Mouse (Mus musculus): ENCODE data around the gene Hnrnpf.

Gene Hnrnpf

GRCm38 (mm10) chr6:117891369-117892160 is 8.6 kb upstream of the Hnrnpf start:
- DNase-seq (ENCODE audit: low spot score) = no peak

GRCm38 (mm10) chr6:117892386-117892785 is 7.7 kb upstream of the Hnrnpf start:
- DNase-seq (ENCODE audit: low spot score) = no peak

- no peak for DNase-seq (ENCODE audit: low spot score)
Measured at GRCm38 (mm10) chr6:117893435-117893834, 6.7 kb upstream of the Hnrnpf start.

- no peak for DNase-seq (ENCODE audit: low spot score)
Measured at GRCm38 (mm10) chr6:117897800-117898199, 2.3 kb upstream of the Hnrnpf start.

DNA sequence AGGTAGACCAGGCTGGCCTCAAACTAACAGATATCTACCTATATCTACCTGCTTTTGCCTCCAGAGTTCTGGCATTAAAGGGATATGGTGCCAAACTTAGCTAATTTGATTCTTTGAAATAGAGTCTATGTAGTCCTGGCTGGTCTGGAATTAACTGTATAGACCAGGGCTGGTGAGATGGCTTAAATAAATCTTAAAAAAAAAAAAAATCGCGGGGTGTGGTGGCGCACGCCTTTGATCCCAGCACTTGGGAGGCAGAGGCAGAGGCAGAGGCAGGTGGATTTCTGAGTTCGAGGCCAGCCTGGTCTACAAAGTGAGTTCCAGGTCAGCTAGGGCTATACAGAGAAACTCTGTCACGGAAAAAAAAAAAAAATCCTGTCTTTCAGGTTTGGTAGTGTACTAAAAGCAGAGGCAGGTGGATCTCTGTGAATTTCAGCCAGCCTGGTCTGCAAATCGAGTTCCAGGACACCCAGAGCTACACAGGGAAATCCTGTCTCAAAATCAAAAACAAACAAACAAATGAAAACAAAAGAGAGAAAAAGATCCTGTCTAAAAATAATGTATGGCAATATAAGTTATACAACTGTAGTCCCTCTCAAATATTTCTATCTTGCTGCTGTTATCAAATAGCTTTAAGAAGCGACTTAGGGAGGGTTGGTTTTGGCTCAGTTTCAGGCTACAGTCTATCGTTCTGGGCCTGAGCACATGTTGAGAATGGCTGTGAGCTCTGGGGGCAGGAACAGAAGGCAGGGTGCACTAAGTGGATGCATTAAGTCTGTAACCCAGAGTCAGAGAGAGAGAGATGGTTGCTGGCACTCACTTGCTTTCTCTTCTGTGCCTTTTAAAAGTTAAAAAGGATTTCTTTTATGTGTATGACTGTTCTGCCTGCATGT is 1.6 kb downstream of the Hnrnpf start:
- DNase-seq (ENCODE audit: low spot score) = no peak

DNA sequence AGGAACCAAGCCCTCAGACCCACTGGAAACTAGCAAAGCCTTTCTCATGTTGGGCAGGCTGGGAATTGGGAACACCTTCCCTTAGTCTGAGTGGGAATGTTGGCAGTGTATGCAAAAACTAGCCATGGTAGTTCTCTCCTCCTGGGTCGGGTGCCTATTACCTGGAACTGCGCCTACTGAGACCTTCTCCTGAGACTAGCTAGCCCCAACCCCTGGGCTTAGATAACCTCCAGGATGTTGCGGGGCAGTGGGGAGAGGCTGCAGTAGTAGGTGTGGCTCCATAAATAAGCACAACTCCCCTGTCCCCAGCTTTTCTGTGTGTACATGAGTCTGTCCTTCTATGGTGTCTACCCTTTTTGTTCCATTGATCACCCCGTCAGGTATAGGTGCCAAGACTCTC is 2.4 kb downstream of the Hnrnpf start:
- no peak for DNase-seq (ENCODE audit: low spot score)

- no peak for DNase-seq (ENCODE audit: low spot score)
Measured at GRCm38 (mm10) chr6:117903836-117904235, 3.7 kb downstream of the Hnrnpf start.

GRCm38 (mm10) chr6:117905260-117905930 is 5.3 kb downstream of the Hnrnpf start:
- no peak for DNase-seq (ENCODE audit: low spot score)

DNA sequence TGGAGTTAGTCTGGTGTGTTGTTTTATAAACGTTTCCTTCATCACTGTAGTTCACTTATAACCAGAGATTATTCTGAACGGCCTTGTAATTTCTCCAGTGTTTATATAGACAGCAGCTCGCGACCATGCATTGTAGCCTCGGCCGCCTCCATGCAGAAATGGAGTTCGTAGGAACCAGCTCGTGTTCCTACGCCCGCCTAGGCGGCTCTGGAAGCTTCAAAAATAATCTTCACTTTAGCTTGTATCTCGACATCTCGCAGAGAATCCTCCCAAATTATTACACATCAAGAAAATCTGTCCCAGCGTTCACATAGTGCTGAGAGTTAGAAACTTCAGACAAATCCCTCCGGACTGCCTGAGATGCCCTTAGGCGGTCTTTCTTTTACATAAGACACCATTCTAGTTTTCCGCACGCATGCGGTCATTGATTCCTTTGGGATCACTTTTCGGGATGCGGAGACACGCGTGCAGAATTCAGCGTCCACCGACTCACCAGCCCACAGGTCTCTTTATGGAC is 5.9 kb downstream of the Hnrnpf start:
- DNase-seq (ENCODE audit: low spot score) = peak; percentile 64

DNA sequence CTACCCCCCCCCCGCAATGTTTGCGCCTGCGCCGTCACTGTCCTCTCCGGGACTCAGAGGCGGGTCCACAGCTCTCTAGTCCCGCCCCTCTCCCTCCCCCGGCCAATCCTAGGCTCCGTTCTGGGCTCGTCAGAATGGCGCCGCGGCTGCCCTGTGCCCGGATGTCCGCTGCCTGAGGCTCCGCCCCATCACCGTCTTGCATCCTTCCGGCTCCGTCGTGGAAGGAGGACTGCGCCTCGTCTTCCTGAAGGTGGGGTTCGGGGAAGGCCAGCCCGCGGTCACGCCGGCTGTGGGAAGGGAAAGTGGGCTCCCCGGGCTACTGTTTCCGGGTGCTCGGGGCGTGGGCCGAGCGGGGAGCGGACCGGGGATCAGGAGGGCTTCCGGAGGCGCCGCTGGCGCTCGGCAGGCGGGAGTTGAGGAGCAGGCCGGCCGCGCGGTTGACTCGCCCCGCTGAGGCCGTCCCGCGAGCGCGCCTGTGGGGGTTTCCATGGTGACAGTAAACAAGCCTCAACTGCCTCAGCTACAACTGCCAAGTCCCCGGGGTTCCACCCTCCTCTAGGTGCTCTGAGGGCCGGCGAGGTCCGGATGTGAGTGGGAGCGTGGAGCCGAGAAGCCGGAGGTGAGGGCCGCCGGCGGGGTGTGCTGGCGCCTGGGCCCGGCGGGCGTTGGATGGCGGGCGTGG is 6.6 kb downstream of the Hnrnpf start:
- peak; percentile 84 for DNase-seq (ENCODE audit: low spot score)

DNA sequence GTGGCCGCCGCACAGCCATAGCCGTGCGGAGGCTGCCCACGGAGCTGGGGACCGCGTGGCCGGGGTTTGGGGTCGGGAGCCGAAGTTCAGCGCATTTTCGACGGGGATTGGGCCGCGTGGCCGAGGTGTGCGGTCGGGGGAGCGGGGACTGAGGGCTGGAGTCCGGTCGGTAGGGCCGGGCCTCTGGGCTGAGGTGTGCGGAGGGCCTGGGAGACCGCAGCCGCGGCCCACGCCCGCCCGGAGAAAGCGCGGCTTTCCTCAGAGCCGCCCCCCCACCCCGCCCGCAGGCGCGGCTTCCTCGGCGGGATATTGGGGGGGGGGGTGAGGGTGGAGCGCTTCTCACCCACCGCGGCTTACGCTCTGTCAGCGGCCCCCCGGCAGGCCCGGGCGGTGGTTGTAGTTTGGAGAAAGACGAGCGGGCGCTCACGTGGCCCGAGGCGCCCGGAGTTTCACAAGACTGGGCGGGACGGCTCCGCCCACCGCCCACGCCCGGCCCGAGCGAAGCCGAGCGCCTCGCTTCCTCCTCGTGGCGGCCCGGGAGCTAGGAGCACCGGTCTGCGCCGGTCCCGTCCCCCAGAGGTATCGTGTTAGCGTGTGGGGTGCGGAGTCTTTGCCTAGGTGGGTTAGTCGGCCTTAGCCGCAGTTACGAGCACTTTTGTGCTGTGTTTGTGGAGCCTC is 7.3 kb downstream of the Hnrnpf start:
- DNase-seq (ENCODE audit: low spot score) = no peak

DNA sequence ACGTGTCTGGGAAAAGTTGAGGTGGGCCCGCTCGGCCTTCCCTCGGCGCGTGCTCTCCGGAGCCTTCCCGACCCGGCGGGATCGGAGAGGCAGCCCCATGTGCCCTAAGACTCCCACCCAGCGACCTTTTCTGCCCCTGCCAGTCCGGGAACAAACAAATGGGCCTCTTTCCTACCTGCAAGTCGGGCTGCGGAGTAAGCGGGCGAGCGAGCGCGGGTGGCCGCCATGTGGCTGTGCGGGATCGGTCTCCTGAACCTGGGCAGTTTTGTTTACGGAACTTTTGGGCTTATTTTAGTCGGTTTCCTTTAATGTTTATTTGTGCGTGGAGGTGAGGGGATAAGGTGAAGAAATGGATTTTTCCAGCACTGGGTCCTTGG is 7.8 kb downstream of the Hnrnpf start:
- no peak for DNase-seq (ENCODE audit: low spot score)

DNA sequence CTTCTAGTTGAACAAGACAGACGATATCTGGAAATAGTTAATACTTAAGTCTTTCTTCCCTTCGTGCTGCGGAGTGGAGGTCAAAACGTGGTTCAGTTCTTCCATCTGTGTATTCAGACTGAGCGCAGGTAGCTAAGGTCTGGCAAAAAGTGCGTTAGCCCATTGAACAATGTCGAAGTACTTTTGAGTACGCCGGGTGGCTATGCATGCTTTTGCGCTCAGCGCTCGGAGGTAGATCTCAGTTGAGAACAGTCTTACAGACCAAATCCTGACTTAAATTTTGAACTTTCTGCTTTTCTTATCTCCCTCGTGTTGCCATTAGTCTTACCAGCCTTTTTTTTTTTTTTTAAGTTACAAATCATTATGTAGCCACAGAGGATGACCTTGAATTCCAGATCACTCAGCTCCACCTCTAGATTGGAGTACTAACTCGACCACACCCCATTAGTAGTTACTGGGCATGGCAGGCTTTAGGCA is 8.3 kb downstream of the Hnrnpf start:
- no peak for DNase-seq (ENCODE audit: low spot score)

DNA sequence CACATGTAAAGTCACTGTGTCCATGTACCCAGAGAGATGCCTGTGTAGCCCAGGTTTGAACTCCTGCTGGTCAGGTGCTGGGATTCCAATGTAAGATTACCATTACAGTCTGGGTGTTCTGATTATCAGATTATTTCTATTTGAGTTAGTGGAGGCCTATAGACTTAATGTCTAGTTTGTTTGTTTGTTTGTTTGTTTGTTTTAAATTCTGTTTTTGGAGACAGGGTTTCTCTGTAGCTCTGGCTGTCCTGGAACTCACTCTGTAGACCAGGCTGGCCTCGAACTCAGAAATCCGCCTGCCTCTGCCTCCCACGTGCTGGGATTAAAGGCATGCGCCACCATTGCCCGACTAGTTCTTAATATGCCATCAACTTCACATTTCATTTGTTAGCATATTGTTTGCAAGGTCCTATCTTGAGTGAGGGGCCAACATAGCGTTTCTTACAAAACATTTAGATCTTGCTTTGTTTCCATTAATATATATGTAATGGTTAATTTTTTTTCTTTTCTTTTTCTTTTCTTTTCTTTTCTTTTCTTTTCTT is 10.1 kb downstream of the Hnrnpf start:
- no peak for DNase-seq (ENCODE audit: low spot score)

DNA sequence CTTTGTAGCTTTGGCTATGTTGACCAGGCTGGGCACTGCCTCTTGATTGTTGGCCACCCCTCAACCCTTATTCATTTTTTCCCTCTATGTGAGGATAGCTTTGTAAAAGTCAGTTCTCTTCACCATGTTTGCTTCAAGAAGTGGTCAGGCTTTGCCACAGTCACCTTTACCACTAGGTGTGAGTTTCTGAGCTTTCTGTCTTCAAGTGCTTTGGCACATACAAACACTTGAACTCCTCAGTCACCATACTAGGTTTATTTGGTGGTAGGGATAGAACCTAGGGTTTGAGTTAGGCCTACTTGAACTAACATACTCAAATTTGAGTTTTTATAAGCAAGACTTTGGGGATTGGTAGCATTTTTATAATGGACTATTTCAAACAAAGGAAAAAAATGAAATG is 14.4 kb downstream of the Hnrnpf start:
- DNase-seq (ENCODE audit: low spot score) = no peak

- no peak for DNase-seq (ENCODE audit: low spot score)
Measured at GRCm38 (mm10) chr6:117916205-117916736, 16.1 kb downstream of the Hnrnpf start.

DNA sequence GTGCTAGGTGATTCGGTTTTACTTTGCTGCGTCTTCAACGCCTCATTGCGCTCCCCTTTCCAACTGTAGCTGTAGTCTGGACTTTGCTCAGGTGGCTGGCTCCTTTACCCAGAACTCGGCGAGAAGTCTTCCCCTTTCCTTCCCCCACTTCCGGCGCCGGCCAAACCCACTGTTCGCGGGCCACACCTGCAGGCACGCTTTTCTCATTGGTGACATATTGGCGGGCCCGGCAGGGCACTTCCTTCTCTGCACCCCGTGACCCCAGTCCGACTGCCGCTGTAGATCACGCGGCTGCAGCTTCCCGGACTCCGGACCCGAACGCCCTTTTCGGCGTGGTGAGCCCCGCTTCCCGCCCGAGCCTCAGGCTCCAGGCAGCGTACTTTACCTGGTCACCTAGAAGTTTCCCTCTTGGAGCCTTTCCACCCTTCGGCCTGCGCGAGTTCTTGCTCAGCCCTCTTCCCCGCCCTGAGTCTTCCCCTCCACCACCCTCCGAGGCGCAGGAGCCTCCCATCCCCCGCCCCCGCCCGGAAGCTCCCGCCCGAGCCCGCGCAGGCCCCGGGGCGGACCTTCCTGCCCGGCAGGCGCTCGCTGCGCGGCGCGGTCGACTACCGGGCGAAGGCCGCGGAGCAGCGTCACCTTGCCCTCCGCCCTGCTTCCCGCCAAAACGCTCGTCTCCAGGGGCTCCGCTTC is 16.8 kb downstream of the Hnrnpf start:
- no peak for DNase-seq (ENCODE audit: low spot score)

- DNase-seq (ENCODE audit: low spot score) = no peak
Measured at GRCm38 (mm10) chr6:117917576-117917975, 17.5 kb downstream of the Hnrnpf start.

DNA sequence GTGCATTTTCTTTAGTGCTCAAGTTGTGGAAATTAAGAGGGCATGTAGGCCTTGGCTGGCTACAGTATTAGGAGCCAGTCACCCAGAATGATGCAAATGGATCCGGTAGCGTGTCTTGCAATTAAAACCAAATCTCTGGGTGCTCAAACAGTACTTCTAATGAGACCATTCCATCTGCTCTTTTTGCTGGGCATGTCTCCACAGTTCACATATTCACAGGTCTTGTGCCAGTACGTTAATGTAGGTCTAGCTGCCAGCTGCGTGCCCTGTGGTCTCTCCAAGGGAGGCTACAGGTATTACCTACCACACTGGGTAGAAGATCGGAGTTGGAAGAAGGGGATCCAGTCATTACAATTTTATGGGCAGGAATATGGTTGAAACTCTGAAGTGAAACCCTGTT is 17.9 kb downstream of the Hnrnpf start:
- no peak for DNase-seq (ENCODE audit: low spot score)

All from layer of hippocampus, adult 9-10 months (tissue).